Mouse (Mus musculus) forebrain, embryonic 15.5 days (tissue): ENCODE results near the gene Ypel2. TPM values are rescaled to one million over a fixed set of nuclear protein-coding genes. Genes with fewer than 3 reads are reported as not detected.
A peak's percentile ranks its signal among the peaks of the same experiment; 100 is the strongest.

Experiments
- ATAC-seq: fragments of 200-750 bp; cut with Nextera tagmentation; replicated peaks from 2 replicates; pipeline ENCODE4 v1.8.0; 2017; ENCODE audit warnings: mild to moderate bottlenecking, moderate TSS enrichment, moderate library complexity
- H3K27ac ChIP-seq: fragments of 300-500 bp; sonication (generic); replicated peaks from 2 replicates; pipeline ENCODE4 v1.5.1; 2015; ENCODE audit warnings: mild to moderate bottlenecking, inconsistent platforms
- H3K27me3 ChIP-seq: fragments of 300-500 bp; sonication (generic); 2 replicates; pipeline ENCODE4 v1.6.1; 2015; ENCODE audit warnings: inconsistent platforms
- H3K36me3 ChIP-seq: fragments of 300-500 bp; sonication (generic); 2 replicates; pipeline ENCODE4 v1.6.1; 2015; ENCODE audit warnings: mild to moderate bottlenecking, inconsistent platforms
- H3K4me1 ChIP-seq: fragments of 300-500 bp; sonication (generic); 2 replicates; pipeline ENCODE4 v1.6.1; 2015; ENCODE audit warnings: inconsistent platforms
- H3K4me2 ChIP-seq: fragments of 300-500 bp; sonication (generic); replicated peaks from 2 replicates; pipeline ENCODE4 v1.6.1; 2015; ENCODE audit warnings: mild to moderate bottlenecking, inconsistent platforms
- H3K4me3 ChIP-seq: fragments of 300-500 bp; sonication (generic); 2 replicates; pipeline ENCODE4 v1.5.1; 2015; ENCODE audit warnings: mild to moderate bottlenecking, inconsistent platforms
- H3K9ac ChIP-seq: fragments of 300-500 bp; sonication (generic); replicated peaks from 2 replicates; pipeline ENCODE4 v1.6.1; 2015; ENCODE audit warnings: mild to moderate bottlenecking, inconsistent platforms
- H3K9me3 ChIP-seq: fragments of 300-500 bp; sonication (generic); 2 replicates; pipeline ENCODE4 v1.6.1; 2016; ENCODE audit warnings: inconsistent platforms
- WGBS: fragments of 180-500 bp; shearing (Covaris S2); methylation state at CpG from one replicate; pipeline ENCODE4 v1.1.7; 2015; ENCODE audit warnings: mixed read lengths; 5-methylcytosine and 5-hydroxymethylcytosine counted together
- polyA plus RNA-seq: library from polyadenylated mRNA; unstranded; fragments of >200 nt; fragmentation: Nextera tagmentation; extraction: Ambion mirVana; gene quantifications from 2 replicates; pipeline ENCODE4 v1.2.1, GENCODE M21; 2015

The Ypel2 gene
- polyA plus RNA-seq, 1 experiment from 2014 or later, result 8.3 TPM

DNA sequence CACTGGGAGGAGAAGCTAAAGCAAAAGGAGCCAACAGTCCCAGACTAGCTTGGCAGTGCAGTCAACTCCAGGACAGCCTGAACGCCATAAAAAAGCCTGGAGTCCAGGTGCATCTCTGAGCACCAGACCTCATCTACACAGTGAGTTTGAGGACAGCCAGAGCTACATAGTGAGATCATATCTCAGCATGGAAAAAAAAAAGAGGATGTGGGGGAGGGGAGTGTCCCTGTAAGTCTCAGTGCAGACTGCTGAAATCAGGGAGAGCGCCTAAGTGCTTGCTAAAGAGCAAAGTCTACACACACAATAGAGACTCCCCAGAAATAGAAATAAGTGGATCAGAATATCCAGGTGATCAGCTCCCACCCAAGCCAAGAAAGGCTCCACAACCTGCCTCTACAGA lies 37.1 kb downstream of the Ypel2 start:
- no peak overlapping the region for H3K4me2 ChIP-seq
- no peak overlapping the region for H3K4me3 ChIP-seq
- H3K27ac ChIP-seq, result no peak overlapping the region
- no peaks in the 10 kb centered on the region for H3K36me3 ChIP-seq
- H3K4me1 ChIP-seq, result peaks cover 8% of the 10 kb centered on the region
- no peak for ATAC-seq
- no peaks in the 10 kb centered on the region for H3K27me3 ChIP-seq
- H3K9ac ChIP-seq, result no peak overlapping the region
- no peaks in the 10 kb centered on the region for H3K9me3 ChIP-seq
- WGBS, result 88% methylated on average over 2 of the region's 2 CpGs

DNA sequence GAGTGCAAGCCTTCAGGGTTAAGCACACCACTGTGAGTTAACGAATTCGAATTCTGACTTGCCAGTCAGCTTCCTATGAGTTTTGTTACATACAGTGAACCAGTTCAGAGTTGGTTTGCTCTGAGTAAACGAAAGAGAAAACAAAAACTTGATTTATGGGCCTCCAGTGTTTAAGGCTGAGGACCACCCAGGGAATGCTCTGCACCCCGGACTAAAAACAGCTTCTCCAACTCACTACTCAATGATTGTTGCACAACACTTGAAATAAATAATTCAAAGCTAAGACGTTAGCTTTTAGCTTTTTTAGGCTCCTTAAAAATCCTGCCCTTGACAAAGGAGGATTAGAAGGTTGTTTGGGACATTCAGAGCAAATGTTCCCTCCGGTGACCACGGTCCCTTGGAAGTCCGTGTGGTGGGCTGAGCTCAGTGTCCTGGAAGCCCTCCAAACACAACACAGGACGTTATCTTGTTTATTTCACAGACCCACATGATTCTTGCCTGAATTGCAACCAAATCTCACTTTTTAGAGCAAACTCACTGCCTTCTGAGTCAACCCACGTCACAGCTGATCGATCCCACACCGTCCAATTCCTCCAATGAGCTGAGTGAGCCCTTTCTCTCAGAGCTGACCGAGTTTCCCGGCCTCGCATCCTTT lies 38.8 kb downstream of the Ypel2 start:
- H3K4me3 ChIP-seq, result no peak overlapping the region
- 77% methylated on average over 15 of the region's 15 CpGs for WGBS
- H3K9me3 ChIP-seq, result no peaks in the 10 kb centered on the region
- no peak overlapping the region for H3K27ac ChIP-seq
- H3K4me1 ChIP-seq, result peaks cover 20% of the 10 kb centered on the region
- H3K9ac ChIP-seq, result no peak overlapping the region
- no peak for ATAC-seq
- H3K27me3 ChIP-seq, result no peaks in the 10 kb centered on the region
- no peaks in the 10 kb centered on the region for H3K36me3 ChIP-seq
- H3K4me2 ChIP-seq, result no peak overlapping the region

DNA sequence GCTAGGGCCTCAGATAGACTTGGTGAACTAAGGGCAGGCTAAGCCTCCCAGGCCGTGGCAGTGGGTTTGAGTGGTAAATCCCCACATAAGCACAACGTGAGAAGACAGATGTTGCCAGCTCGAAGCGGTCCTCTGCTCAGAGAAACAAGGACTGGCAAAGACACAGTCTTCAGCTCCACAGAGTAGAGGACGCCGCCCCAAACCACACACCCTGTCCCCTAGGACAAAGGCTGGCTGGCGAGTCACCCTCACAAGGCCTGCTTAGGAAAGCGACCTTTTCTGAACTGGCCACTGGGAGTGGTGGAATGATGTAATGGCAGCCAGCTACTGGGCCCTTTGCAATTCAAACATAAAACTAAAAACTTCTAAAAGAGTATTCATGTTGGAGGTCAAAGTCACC lies 40.4 kb downstream of the Ypel2 start:
- H3K36me3 ChIP-seq, result no peaks in the 10 kb centered on the region
- no peak overlapping the region for H3K9ac ChIP-seq
- no peak overlapping the region for H3K27ac ChIP-seq
- H3K4me2 ChIP-seq, result no peak overlapping the region
- no peak overlapping the region for H3K4me3 ChIP-seq
- no peaks in the 10 kb centered on the region for H3K9me3 ChIP-seq
- H3K4me1 ChIP-seq, result peaks cover 13% of the 10 kb centered on the region
- ATAC-seq, result no peak
- no peaks in the 10 kb centered on the region for H3K27me3 ChIP-seq
- WGBS, result 80% methylated on average over 8 of the region's 8 CpGs

DNA sequence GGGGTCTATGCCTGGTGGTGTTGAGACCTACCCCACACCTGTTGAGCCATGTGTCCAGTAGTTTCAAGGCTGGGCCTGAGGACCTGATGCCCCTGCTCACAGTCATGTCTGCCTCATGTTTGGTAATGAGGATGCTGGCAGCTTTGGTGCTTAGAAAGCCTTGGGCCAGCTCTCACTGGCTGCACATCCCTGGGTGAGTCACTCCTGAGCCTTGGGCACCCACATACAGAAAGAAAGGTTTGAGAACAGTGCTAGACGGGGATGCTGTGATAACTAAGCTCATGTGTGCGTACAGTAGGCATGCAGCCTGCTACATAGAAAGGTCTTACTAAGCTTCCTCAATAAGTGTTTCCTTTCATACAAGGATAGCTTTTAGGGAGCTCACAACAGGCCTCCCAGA lies 40.8 kb downstream of the Ypel2 start:
- Histone ChIP-seq H3K4me3 (no peak overlapping the region), H3K36me3 (no peaks in the 10 kb centered on the region), H3K27me3 (no peaks in the 10 kb centered on the region), H3K9me3 (no peaks in the 10 kb centered on the region), H3K27ac (no peak overlapping the region), H3K4me2 (no peak overlapping the region), H3K4me1 (peaks cover 13% of the 10 kb centered on the region), H3K9ac (no peak overlapping the region)
- no peak for ATAC-seq
- 88% methylated on average over 2 of the region's 2 CpGs for WGBS

DNA sequence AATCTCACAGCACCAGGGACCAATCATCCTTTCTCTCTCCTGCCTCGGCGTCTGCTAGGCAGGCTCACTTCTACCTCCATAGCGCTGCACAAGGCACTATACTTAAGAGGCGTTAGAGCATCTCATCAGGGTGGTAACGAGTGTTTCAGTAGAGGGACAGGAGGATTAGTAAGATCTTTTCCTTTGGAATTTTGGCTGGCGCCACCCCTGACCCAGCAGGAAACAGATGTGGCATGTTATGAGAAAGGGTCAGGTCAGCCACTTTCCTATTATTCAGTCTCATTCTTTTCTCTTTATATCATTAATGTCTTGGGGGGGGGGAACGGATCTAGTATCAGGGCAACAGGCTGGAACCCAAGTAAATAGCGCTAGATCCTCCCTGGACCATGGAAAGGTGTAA lies 41.8 kb downstream of the Ypel2 start:
- H3K4me1 ChIP-seq, result peaks cover 18% of the 10 kb centered on the region
- no peak for ATAC-seq

DNA sequence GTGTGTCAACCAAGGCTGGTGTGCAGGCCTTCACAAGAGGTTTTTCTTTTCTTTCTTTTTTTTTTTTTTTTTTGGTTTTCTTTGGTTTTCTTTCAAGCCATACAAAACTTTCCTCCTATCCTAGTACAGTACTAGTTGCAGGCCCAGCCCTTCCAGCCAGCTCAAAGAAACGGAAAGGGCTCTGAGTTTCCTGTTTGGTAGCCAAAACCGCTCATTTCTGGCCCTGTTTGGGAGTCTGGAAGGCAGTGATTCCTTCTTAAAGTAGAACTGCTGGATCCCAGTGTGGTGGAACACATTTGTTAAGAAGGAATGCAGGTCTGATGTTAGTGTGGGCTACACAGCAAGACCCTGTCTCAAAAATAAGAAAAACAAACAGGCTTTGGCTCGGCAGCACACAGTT lies 43.0 kb downstream of the Ypel2 start:
- Histone ChIP-seq H3K36me3 (no peaks in the 10 kb centered on the region), H3K27ac (peak overlapping the region; percentile 64), H3K4me1 (peaks cover 27% of the 10 kb centered on the region), H3K9ac (no peak overlapping the region), H3K27me3 (no peaks in the 10 kb centered on the region), H3K4me2 (no peak overlapping the region), H3K9me3 (no peaks in the 10 kb centered on the region), H3K4me3 (no peak overlapping the region)
- no peak for ATAC-seq
- WGBS, result 70% methylated on average over 3 of the region's 3 CpGs

More for the DNA sequence above, 41.8 kb downstream of the Ypel2 start:
- H3K4me2 ChIP-seq, result no peak overlapping the region
- no peak overlapping the region for H3K4me3 ChIP-seq
- H3K27ac ChIP-seq, result no peak overlapping the region
- H3K36me3 ChIP-seq, result no peaks in the 10 kb centered on the region
- H3K27me3 ChIP-seq, result no peaks in the 10 kb centered on the region
- WGBS, result 58% methylated on average over 8 of the region's 8 CpGs
- no peaks in the 10 kb centered on the region for H3K9me3 ChIP-seq
- no peak overlapping the region for H3K9ac ChIP-seq

DNA sequence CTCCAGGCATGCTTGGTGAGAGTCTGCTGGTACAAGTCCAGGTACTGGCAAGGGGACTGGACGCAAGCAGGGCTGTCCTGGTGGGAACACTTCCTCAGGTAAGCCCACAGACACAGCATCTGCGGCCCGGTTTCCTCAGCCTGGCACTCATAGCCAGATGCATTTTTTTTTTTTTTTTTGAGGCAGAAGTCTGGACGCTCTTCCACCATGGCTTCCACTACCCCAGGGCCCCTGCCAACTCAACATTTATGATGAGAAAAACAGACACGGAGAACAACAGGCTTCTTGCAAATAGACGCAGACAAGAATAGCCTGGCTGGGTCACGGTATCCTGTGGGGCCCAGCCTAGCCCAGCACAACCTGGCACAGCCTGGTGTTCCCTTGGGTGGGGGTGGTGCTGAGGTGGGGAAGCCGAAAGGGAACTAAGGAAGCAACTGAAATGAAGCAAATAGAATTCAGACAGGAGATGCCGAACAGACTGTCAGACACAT lies 43.5 kb downstream of the Ypel2 start:
- Histone ChIP-seq H3K27ac (peak overlapping the region; percentile 64), H3K4me1 (peaks cover 27% of the 10 kb centered on the region), H3K27me3 (no peaks in the 10 kb centered on the region), H3K36me3 (no peaks in the 10 kb centered on the region), H3K4me2 (no peak overlapping the region), H3K9ac (no peak overlapping the region), H3K9me3 (no peaks in the 10 kb centered on the region), H3K4me3 (no peak overlapping the region)
- 54% methylated on average over 9 of the region's 9 CpGs for WGBS
- ATAC-seq, result 0 out of 2 replicates have a peak, but pooled peaks have one; percentile 19

DNA sequence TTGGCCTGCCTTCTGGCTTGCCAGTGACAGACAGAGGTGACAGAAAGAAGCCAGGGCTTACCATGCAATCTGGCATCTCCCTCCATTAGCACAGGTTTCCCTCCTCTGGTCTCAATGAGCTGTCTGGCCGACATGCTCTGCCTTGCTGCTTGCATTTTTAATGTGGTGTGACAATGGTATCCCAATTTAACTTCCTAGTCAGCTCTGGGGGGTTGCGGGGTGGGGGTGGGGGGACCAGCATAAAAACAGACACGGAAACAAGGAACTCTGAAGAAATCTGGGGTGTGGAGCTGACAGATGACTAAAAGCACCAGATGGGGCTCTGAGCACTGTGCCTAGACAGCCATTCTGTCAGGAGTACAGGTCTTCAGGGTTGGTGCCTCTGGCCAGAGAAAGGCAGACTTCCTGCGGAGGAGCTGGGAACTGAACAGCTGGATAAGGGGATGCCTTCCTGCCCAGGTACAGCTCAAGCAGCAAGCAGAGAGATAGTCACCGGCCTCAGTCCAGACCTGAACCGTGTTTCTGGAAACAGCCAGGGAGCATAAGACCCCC lies 46.8 kb downstream of the Ypel2 start:
- Histone ChIP-seq H3K4me3 (no peak overlapping the region), H3K9me3 (no peaks in the 10 kb centered on the region), H3K27ac (peak overlapping the region; percentile 32), H3K27me3 (no peaks in the 10 kb centered on the region), H3K4me1 (peaks cover 27% of the 10 kb centered on the region), H3K9ac (no peak overlapping the region), H3K36me3 (no peaks in the 10 kb centered on the region), H3K4me2 (no peak overlapping the region)
- WGBS, result 21% methylated on average over 6 of the region's 6 CpGs
- ATAC-seq, result no peak

DNA sequence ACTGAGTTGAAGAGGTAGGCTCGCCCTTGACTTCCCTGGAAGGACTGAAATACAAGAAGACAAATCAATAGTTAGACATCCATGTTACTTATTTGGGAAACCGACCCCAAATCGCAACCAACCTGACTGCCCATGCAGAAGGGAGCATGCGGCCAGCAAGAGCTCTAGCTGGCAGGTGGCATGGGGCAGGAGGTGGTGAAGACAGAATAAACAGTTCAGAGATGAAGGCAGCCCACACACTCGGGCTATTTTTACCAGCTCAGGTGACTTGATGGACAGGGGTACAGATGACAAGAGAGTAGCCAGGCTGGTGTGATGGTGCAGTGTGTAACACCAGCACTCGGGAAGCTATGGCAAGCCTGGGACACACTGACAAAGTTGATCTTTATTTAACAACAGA lies 47.6 kb downstream of the Ypel2 start:
- 85% methylated on average over 6 of the region's 6 CpGs for WGBS
- Histone ChIP-seq H3K4me1 (peaks cover 26% of the 10 kb centered on the region), H3K27ac (no peak overlapping the region), H3K9me3 (no peaks in the 10 kb centered on the region), H3K27me3 (no peaks in the 10 kb centered on the region), H3K36me3 (no peaks in the 10 kb centered on the region), H3K4me3 (no peak overlapping the region), H3K9ac (no peak overlapping the region), H3K4me2 (no peak overlapping the region)
- ATAC-seq, result no peak

DNA sequence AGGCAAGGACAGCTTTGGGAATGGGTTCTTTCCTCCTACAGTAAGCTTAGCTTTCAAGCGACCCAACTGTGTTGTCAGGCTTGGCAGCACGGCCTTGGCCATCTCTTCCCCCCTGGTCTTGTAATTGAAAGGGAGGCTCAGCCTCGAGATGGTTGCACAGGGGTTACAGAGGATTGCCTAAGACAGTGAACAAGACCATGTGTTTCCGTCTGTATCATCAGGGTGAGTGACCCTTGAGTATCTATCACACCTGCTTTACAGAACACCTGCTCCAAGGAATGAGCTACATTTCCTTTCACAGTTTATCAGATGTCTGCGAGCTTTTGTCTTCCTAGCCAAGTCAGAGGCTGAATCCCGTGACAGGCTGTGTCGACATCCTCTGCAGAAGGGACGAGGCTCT lies 48.4 kb downstream of the Ypel2 start:
- Histone ChIP-seq H3K9me3 (no peaks in the 10 kb centered on the region), H3K27ac (no peak overlapping the region), H3K4me1 (peaks cover 18% of the 10 kb centered on the region), H3K9ac (no peak overlapping the region), H3K36me3 (no peaks in the 10 kb centered on the region; the same call in 1 of the 2 replicates), H3K27me3 (no peaks in the 10 kb centered on the region), H3K4me2 (no peak overlapping the region), H3K4me3 (no peak overlapping the region)
- no peak for ATAC-seq
- 76% methylated on average over 8 of the region's 8 CpGs for WGBS

DNA sequence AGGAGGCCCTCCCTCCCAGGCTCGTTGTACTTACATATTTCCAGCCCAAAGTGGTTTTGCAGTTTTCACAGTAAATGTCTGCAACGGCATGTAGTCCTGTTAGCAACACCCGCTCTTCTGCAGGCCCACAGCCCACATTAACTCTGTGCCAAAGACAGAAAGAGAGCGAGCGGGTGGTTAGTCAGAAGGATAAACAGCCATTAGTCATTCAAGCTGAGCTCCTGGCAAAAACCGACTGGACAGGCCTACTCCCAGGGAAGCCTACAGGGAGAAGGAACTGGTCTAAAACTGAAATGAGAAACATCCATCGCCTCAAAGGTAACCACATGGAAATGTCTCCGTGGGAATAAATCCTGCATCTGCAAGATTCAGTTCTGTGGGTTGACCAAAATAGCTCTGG lies 49.0 kb downstream of the Ypel2 start:
- H3K4me3 ChIP-seq, result no peak overlapping the region
- no peak overlapping the region for H3K4me2 ChIP-seq
- no peaks in the 10 kb centered on the region for H3K9me3 ChIP-seq
- ATAC-seq, result no peak
- no peaks in the 10 kb centered on the region; the same call in 1 of the 2 replicates for H3K36me3 ChIP-seq
- no peak overlapping the region for H3K9ac ChIP-seq
- WGBS, result 71% methylated on average over 8 of the region's 8 CpGs
- no peak overlapping the region for H3K27ac ChIP-seq
- no peaks in the 10 kb centered on the region for H3K27me3 ChIP-seq
- peaks cover 14% of the 10 kb centered on the region for H3K4me1 ChIP-seq

DNA sequence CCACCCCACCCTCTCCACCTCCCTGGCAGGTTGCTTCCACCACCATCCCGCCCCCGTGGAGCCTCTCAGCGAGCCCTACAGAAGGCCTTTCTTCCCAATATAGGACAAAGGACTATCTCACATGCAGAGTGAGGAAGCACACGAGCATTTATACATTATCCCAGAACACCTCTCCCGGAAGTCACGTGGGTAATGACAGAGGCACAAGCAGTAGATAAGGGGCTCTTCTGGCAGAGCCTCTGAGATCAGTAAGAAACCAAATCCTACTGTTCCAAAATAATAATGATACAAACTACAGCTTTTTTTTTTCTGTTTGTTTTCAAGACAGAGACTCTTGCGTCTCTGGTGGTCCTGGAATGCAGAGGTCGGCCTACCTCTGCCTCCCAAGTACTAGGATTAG lies 51.6 kb downstream of the Ypel2 start:
- H3K4me2 ChIP-seq, result no peak overlapping the region
- peaks cover 11% of the 10 kb centered on the region for H3K4me1 ChIP-seq
- 88% methylated on average over 8 of the region's 8 CpGs for WGBS
- H3K27me3 ChIP-seq, result no peaks in the 10 kb centered on the region
- no peak for ATAC-seq
- no peak overlapping the region for H3K9ac ChIP-seq
- no peaks in the 10 kb centered on the region for H3K9me3 ChIP-seq
- no peak overlapping the region for H3K4me3 ChIP-seq
- H3K27ac ChIP-seq, result no peak overlapping the region
- no peaks in the 10 kb centered on the region; the same call in 1 of the 2 replicates for H3K36me3 ChIP-seq

DNA sequence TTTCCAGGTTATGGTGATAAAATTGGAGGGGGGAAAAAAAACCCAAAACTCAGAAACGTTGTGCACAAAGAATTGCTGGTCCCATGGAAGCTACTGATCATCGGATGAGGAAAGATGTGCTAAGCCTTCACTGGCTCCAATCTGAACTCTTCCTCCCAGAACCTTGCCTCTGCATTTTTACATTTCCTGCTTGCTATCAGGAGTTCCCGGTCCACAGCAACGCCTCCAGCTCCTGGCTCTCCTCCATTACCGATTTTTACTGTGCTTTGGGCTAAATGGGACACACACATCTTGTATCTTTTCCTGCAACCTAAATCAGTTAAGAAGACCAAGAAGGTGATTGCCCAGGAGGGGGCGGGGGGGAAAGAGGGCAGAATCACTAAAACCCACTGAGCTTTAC lies 54.0 kb downstream of the Ypel2 start:
- WGBS, result 85% methylated on average over 6 of the region's 6 CpGs
- Histone ChIP-seq H3K4me3 (no peak overlapping the region), H3K4me1 (no peaks in the 10 kb centered on the region), H3K9ac (no peak overlapping the region), H3K27me3 (no peaks in the 10 kb centered on the region), H3K9me3 (no peaks in the 10 kb centered on the region), H3K4me2 (no peak overlapping the region), H3K36me3 (no peaks in the 10 kb centered on the region; the same call in 1 of the 2 replicates), H3K27ac (no peak overlapping the region)
- ATAC-seq, result no peak
